Mouse (Mus musculus): ENCODE measurements around the gene Cflar.
"Not testable (repeated sequence)": the region's sequence is repeated elsewhere in the genome, so short reads cannot be mapped to it uniquely, and the experiment has no call there.

The Cflar gene

GRCm38 (mm10) chr1:58728590-58728868 lies 17.2 kb downstream of the Cflar start:
- no peak for DNase-seq

GRCm38 (mm10) chr1:58733636-58734035 lies 22.3 kb downstream of the Cflar start:
- no peak for DNase-seq

- DNase-seq = no peak
These were observed 23.0 kb downstream of the Cflar start for GRCm38 (mm10) chr1:58734043-58734920.

- no peak for DNase-seq
These were observed 24.7 kb downstream of the Cflar start for GRCm38 (mm10) chr1:58735962-58736361.

- DNase-seq = no peak
These were observed 25.7 kb downstream of the Cflar start for GRCm38 (mm10) chr1:58736968-58737367.

- peak; percentile 43 for DNase-seq
These were observed 28.2 kb downstream of the Cflar start for GRCm38 (mm10) chr1:58739529-58739928.

- DNase-seq = no peak
These were observed 31.3 kb downstream of the Cflar start for GRCm38 (mm10) chr1:58742571-58743021.

- DNase-seq = no peak
These were observed 31.9 kb downstream of the Cflar start for GRCm38 (mm10) chr1:58743252-58743651.

- no peak for DNase-seq
These were observed 33.3 kb downstream of the Cflar start for GRCm38 (mm10) chr1:58744645-58745044.

- peak; percentile 62 for DNase-seq
These were observed 35.6 kb downstream of the Cflar start for GRCm38 (mm10) chr1:58746880-58747279.

GRCm38 (mm10) chr1:58759451-58759850 lies 48.1 kb downstream of the Cflar start:
- no peak for DNase-seq

GRCm38 (mm10) chr1:58760581-58760980 lies 49.3 kb downstream of the Cflar start:
- DNase-seq = no peak

GRCm38 (mm10) chr1:58761391-58762275 lies 50.3 kb downstream of the Cflar start:
- not testable (repeated sequence) for DNase-seq

GRCm38 (mm10) chr1:58762576-58762975 lies 51.3 kb downstream of the Cflar start:
- no peak for DNase-seq

- not testable (repeated sequence) for DNase-seq
These were observed 55.1 kb downstream of the Cflar start for GRCm38 (mm10) chr1:58766446-58766845.

- no peak for DNase-seq
These were observed 57.8 kb downstream of the Cflar start for GRCm38 (mm10) chr1:58769136-58769535.

- no peak for DNase-seq
These were observed 58.4 kb downstream of the Cflar start for GRCm38 (mm10) chr1:58769701-58770100.

- peak; percentile 34 for DNase-seq
These were observed 58.9 kb downstream of the Cflar start for GRCm38 (mm10) chr1:58770111-58770720.

- DNase-seq = no peak
These were observed 60.8 kb downstream of the Cflar start for GRCm38 (mm10) chr1:58772084-58772483.

GRCm38 (mm10) chr1:58773280-58773679 lies 62.0 kb downstream of the Cflar start:
- DNase-seq = no peak

- no peak for DNase-seq
These were observed 62.6 kb downstream of the Cflar start for GRCm38 (mm10) chr1:58773905-58774304.

GRCm38 (mm10) chr1:58775361-58775760 lies 64.1 kb downstream of the Cflar start:
- DNase-seq = no peak

GRCm38 (mm10) chr1:58777583-58777982 lies 66.3 kb downstream of the Cflar start:
- no peak for DNase-seq

All from cerebellum, adult 11 months (tissue).